Mouse (Mus musculus) urinary bladder, postnatal 36 days (tissue): ENCODE measurements at regions not wholly inside any gene's neighbourhood (a gene's known extent, or its start where the extent isn't known, plus 50 kb on each side); places are given as distances from the start of the nearest gene placed in this dataset.

Experiments used
- DNase-seq, 2 experiments: peaks; one replicate each; pipeline ENCODE4 v3.0.0; 2022; ENCODE audit warnings: low spot score in 2 of 2, mixed read lengths in 1 of 2

DNA sequence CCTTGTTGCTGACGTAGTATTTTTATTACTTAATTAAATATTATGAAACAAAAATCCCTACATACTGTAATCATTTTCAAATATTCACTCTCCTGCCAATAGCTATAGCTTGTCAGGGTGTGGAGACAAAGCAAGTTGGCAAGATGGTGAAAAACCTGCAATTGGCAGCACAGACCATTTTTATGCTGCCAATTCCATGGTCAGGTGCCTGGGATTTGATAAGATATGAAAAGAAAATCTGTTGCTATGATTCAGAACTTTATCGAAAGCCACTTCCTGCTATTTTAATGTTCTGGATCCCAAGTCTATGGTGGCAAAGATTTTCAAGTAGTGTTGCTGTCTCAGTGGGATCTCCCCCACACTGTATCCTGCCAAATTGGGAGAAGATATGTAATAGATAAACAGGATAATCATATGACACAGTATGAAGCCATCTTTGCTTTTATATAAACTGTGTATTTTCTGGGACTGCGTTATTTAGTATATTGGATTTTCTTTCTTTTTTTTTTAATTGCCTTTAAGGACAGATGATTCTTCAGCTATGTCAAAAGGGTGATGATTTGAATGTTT lies 165.3 kb upstream of the Lrrc3b start:
- no peak for DNase-seq

DNA sequence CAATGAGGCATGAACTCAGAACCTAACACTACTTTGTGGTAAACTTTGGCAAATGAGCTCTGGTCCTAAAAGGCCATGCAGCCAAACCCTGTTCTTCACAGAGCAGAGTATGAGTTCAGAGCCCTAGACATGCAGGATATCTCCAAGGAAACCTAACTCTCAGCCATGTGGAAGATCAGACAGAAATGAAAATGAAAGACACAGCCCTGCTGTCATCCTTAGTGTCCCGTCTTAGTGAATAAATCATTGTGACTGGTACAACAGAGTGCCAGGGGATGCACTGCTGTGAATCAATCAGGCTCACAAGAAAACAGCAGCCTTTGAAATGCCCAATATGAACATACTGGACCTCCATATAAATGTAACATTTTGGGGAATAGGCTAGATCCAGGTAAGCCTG lies 171.4 kb upstream of the Lrrc3b start:
- DNase-seq, result no peak

DNA sequence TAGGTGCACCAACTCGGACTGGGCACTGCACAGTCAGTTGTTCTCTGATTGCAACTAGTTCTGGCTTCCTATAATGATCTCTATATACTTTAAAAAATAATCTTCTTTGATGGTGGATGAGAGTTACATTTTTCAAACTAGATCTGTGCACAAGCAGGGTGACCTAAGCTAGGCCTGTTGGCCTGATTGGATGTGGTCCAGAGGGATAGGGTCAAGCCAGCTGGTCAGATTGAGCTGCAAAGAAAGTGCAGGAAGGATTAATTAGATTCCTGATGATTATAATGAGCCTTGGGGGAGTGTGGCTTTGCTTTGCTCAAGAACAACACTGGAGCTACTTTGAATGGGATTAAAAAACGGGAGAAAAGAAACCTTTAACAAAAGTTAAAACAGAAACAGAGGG lies 195.8 kb upstream of the Lrrc3b start:
- no peak for DNase-seq

DNA sequence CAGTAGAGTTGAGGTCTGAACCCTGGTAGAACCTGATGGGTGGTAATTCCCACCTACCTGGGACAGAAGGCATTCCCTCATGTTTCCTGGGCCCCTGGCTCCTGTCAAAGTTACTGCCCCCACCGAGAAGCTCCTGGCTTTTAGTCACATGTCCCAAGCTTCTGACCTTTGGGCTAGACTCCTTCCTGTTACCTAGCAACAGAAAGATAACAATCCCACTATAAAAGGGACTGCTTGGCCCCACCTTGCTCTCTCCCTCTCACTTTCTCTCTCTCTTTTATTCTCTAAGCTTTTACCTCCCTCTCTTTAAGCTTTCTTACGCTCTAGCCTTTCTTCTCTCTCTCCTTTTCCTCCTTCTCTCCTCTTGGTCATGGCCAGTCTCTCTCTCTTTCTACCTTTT lies 198.9 kb upstream of the Lrrc3b start:
- no peak for DNase-seq

DNA sequence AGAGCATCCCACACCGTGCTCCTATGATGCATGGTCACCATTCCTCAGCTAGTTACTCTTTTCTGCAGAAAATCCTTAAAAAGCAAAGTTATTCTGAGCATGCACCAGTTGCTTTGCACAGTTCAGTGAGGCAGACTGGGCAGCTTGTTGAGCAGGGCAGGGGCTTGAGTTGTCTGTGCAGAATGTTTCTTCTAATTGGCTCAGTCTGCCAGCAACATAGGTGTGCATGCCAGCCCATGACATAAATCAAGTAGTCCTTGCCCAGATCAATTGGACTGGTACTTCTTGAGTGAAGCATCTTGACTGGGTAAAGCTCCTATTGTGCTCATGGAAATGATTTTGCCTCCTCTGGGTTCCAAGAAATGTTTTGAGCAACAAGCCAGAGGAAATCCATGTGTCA lies 200.1 kb upstream of the Lrrc3b start:
- DNase-seq, result no peak

DNA sequence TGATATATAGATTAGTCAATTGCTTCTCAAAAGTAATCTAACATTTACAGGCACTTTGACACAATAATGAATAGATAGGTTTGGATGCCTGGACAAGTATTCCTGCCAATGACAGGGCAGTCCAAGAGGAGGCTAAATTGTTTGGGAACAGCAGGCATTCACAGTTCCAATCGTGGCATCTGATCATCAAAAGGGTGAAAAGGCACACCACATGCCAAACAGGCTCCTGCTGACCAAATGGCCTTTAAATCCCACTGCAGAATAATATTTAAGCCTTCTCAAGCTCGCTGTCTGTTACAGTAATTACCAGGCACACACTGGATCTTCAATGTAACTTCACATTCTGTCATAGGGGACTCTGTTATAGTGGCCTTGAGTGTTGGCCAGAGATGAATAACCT lies 222.1 kb upstream of the Lrrc3b start:
- DNase-seq, result no peak

DNA sequence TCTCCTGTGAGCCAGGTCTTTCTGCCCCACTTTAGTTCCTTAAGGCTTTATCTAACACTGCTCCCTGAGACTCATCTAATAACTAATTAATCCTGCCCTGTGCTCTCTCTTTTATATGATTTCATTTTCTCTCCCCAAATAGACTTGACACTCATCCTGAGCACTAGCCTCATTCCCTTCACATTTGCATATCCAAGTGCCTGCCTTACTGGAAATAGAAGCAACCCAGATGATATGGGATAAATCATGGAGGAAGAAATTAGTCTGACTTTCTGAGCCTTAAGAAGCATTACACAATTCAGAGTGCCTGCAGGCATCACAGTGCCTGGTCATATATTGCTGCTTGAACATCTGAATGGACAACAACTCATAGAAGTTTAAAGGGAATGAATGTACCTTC lies 233.5 kb upstream of the Lrrc3b start:
- no peak for DNase-seq

DNA sequence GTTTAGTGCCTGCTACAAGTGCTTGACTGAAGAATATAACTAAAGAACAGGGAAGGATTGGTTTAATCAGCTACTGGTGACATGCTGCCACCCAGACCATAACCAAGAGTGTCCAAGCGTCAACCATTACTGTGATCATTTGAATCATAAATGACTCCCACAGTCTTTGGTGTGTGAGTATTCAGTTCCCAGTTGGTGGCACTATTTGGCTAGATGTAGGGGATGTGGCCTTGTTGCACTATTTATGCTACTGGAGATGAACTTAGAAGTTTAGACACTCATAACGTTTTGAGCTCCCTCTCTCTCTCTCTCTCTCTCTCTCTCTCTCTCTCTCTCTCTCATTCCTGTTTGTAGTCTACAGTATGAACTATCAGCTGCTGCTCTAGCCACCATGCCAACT lies 238.4 kb upstream of the Lrrc3b start:
- no peak for DNase-seq

DNA sequence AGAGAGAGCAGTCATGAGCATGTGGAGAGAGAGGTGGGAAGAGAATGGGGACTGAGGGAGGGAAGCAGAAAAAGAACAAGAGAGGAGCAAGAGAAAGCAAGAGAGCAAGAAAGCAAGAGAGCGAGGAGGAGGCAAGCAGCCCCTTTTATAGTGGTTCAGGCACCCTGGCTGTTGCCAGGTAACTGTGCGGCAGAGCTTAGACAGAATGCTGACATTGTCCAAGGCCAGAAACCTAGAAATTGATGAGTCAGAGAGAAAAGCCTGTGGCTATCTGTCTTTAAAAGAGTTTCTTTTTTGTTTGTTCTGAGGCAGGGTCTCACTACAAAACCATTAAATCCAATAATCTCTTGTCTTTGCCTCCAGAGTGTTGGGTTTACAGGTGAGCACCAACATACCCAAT lies 240.7 kb upstream of the Lrrc3b start:
- DNase-seq, result no peak

DNA sequence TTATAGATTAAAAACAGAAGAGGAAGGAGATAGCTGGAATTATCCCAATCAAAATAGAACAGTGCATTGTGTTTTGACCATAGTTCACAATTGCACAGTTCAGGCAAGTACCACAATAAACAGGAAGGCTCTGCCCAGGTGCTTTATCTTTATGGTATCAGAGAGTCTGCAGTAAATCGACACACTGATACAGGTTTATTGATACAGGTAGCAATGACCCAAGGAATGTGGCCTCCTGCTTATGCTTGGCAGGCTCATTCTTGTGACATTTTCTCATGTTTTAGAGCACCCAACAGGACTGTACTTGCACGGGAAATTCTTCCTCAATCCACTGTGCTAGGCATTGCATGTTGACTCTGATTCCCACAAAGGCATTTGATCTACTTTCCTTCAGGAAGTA lies 259.2 kb upstream of the Lrrc3b start:
- DNase-seq, result peak; percentile 2 to 4

DNA sequence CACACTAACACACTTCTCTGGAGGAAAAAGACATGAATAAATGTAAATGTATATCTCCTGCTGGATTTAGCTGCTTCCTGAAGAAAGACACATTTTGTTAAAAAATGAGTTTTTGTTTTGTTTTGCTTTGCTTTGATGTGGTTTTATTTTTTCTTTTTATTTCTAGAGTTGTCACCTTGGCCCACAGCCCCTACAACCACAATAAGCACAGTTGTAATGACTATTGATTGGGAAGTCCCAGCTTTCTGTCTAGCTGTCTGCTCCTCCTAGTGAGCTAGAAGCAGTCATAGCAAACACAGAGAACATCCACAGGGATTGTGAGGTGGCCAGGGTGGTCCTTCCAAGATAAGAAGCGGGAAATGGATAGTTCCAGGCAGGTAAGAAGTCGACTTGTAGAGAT lies 259.8 kb upstream of the Lrrc3b start:
- DNase-seq, result no peak

DNA sequence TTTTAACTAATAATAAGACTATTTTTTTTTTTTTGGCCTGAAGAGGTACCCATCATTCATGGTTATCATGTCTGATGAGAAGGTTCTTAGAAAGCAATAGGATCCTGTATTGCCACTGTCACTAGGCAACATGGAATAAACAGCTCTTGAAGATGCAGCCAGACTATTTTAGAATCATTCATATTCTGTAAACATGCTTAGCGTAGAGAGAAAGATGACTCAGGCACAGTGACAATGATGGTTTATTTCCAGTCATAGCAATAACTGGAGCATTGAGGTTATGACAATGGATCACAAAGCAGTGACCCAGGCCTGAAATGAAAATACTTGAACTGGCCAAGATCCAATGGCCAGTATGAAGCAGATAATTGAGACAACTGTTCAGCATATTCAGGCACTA lies 283.3 kb upstream of the Lrrc3b start:
- DNase-seq, result no peak

DNA sequence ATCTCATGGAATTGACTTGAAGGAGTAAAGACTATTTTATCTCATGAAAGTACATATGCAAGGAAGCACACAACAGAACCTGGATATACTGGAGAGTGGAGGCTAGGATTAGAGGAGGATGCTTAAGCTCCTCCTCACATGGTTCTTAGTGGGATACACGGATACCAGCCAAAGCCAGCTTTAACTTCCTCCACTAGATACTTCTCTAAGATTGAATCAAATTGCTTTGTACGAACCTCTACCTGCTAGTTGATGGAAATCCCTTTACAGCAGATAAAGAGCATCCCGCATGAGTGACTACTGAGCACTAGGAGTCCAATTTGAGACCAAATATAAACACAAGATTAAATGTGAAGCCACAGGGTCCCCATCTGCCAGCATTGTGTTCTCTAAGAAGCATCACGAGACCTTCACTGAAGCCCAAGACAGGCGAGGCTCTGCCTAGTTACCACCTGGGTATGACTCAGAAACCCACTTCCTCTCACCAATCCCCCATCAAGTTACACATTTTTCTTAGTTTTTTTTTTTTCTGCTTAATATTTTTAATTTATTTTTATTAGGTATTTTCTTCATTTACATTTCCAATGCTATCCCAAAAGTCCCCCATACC lies 307.9 kb upstream of the Lrrc3b start:
- no peak for DNase-seq

DNA sequence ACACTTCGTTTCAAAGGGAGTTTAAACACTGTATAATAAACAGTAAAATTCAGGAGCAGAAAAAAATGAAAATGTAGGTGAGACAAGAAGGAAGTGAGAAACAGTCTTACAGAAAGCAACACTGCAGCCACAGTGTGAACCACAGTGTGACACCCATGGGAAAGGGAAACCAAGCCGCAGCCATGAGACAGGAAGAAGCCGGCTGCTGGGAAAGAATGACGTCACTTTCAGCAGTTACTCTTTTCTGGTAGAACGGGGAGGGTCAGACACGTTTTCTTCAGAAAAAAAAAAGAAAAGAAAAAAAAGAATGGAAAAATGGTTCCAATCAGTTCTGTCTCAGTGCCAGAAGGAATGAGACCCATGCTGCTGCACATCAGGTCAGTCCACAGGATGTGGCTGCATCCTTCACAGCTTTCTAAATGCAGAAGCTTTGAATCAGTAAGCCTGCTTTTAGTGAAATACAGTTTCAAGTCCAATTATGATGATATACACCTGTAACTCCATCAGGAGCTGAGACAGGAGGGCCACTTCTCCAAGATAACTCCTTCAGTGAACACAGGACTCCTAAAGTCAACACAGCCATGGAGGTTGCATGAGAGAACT lies 331.2 kb upstream of the Lrrc3b start:
- no peak for DNase-seq

DNA sequence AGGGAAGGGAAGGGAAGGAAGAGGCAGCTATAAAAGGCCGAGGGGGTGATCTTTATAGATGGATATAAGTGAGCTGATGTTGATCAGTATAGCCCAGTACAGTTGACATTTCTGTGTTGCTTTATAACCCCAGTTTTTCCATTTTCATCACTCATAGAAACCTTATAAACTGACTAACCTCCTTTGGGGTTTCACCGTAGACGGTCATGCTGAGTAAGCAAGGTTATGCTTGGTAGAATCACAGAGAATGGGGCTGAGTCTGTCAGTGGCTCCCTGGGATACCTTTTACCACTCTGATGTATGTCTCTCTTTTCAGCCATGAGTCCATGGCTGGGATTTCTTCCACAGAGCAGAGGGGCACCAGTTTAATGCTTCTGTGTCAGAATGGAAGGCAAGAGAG lies 345.9 kb upstream of the Lrrc3b start:
- DNase-seq, result no peak

DNA sequence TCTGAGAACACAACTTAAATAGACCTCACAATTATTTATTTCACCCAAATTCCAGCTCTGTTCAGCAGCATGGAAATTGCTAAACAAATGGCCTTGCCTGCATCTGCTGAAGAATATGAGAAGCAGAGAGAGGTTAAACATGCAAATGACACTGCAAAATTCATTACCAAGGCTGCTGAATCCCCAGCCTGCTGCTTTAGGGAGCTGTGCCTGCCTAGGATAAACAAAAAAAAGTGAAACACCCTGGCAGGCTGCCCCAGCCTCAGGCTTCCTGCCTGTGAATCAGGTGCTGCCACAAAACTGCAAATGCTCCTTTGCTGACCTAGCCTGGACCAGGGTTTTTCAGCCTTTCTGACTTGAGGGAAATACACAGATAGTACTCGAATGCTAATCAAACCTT lies 346.4 kb upstream of the Lrrc3b start:
- no peak for DNase-seq

DNA sequence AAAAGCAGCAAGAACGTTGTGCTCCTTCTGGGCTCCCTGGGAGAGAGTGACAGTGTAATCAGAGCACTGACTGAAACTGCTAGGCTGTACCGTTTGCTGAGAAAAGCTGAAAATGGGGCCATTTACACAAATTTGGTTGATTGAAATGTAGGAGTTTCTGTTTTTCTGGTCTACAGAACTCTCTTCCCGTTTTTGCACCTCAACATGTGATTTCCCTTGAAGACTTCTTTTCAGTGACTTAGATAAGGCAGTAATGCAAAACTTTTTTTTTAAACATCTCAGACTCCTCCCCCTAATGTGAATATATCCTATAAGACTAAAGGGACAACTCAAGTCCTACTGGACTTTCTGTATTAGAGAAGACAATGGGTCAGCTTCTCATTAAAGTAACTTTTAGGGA lies 356.9 kb upstream of the Lrrc3b start:
- DNase-seq, result no peak

DNA sequence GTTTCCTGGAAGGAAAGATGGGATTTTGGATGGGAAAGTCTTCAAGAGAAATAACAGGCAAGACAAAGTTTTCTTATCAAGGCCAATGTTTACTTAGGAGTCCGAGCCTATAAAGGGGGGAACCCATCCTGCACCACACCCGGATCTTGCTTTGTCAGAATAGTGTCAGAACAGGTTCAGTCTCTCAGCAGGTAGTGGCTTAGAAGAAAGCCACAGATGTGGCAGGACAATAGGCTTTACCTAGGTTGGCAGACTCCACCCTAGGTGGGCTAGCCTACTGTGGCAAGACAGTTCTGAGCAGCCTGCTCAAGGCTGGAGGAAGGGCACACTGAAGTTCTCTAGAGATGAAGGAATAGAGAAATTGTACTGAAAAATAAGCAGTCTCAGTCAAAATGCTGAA lies 358.2 kb upstream of the Lrrc3b start:
- DNase-seq, result no peak

DNA sequence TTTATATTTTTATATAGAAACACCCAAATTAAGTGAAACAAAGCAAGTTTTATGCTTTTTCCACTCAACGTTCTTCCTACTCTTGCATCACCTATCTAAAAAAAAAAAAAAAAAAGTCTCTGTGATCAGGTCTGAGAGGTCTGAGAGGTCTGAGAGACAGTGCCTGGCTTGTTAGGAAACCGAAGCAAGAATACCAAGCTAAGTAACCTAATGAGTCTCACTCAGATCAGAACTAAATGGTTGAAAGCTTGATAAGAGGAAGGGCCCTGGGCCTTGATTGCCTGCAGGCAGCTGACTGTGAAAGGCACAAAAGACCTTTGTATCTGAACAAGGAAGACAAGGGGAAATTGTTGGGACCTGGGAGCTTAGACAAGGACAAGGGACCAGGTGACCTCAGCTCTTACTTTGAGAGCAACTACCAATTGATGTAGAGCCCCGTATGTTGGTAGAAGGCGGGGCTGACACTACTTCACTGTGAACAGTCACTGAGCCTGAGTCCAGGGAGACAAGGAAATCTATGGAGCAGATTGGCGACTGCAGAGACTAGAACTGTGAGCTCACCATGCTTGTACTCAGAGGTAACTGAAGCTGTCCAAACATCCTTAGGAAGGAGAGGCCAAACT lies 362.8 kb upstream of the Lrrc3b start:
- DNase-seq, result no peak

DNA sequence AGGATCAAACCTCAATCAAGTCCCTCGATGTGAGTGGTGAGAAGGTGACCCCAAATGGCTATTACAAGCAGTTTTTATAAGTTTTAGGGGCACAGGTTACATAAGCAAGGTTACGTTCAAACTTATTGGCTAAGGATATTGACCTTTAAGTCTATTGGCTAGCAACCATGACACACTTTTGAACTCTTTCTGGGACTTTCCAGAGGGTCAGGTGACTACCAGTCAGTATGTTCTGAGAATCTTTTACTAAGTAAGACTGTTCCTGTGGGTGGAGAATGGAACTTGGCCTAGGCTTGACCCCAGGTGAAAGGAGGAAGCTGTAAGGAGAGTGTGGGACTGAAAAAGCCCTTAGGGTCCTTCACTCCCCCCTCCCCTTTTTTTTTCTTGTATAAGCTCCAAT lies 370.3 kb upstream of the Lrrc3b start:
- DNase-seq, result no peak

DNA sequence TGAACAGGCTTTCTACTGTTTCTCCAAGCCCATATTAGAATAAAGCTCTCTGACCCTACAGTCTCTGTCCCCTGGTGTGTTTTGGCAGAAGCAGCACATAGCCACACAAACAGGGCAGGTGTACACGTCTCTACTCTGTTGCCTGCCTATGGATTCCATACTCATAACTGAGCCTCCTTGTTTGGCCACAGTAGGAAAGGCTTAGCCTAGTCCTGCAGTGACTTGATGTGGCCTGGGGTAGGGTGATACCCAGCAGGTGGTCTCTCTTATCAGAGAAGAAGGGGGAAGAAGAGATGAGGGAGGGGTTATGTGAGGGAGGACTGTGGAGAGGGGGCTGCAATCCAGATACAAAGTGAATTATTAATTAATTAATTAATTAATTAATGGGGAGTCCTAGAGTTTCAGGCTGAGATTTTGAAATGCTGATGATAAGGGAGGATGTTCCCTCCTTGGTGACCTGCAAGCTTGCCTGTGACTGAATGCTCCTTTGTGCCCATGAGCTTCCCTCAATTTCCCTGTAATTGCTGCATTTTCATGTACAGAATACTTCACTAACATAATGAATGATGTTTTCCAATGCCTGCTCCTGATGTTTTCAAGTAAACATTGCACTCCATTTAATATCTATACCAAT lies 402.7 kb upstream of the Lrrc3b start:
- DNase-seq, result no peak

DNA sequence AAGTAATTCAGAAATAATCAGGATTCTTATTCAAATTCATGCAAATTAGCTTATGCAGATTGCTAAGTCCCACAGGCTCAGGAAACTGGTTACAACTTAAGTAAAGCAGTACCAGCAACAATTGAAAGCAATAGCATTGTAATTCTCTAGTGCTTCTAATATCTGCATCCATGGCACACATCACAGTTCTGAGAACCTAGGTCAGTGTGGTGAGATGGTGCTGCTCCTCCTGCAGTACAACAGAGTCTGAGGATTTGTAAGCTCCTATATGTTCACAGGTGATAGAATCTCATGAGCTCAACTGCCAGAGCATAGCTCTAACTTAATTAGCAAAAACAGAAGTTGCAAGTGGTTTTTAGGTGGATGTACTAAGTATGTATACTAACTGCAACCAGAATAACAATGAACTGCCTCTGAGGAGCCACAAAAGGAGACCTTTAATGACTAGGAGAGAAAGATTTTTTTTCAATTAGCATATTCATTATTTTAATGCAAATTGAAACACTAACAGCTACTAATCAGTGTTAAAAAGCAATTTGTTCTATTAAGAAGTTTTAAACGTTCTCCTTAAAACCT lies 403.3 kb upstream of the Lrrc3b start:
- DNase-seq, result no peak

DNA sequence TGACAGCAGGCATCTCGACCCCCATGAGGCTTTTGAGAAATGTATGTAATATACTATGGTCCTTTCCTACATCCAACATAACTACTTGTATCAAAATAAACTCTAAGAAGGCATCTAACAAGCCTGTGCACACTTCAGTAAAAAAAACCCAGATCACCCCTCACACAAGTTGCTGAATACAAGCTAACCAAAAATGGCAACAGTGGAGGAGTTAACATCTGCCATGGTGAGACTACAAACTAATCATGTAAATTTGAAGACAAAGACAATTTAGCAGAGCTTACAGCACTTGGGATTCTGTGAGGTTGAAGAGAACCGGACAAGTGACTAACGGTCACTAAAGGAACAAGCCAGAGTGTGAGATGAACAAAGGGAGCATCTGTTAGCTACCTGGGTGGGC lies 380.6 kb upstream of the Ngly1 start:
- DNase-seq, result no peak
